Mouse (Mus musculus): Measurements from ENCODE around the gene 1190002N15Rik. TPM values are rescaled to one million over a fixed set of nuclear protein-coding genes. Genes with fewer than 3 reads are reported as not detected.

The 1190002N15Rik gene
- total and polyA plus RNA-seq, 3 experiments = 10.8 to 31.7 (median 25.9) TPM

DNA sequence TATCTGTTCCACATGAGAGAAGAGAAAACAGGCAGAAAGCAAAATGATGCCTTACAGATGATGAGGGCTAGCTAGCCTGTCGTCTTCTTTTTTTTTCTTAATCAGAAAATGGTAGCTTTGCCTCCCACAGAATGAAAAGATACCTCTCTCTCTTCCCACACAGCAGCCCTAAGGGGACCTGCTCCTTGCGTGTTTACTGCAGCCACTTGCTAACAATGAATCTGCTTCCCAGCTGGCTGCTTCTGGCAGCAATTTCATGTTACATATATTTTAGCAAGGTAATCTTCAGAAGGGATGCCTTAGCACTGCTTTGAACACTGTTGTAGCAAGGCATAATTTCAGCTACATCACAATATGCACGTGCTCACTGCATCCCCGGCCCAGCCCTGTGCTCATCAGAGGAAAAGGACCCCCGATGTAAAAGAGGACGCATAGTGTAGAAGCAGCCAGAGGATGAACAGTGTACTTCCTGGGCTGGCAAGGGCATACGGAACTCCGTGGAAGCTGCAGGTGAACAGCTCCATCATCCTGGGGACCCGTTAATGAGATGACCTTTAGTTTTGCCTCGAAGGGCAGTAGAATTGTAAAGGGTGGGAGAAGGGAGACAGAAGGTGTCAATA is 64.8 kb downstream of the 1190002N15Rik start:
- no peak for DNase-seq
- H3K9ac ChIP-seq (ENCODE audit: low read depth, low read length) = no peak overlapping the region
- no peak overlapping the region for H3K27ac ChIP-seq
- H3K4me1 ChIP-seq (ENCODE audit: control insufficient read depth, insufficient read depth, low read length) = no peaks in the 10 kb centered on the region
- TF ChIP-seq CTCF (IDR thresholded peaks at IDR 0.05) (no peak), EP300 (IDR thresholded peaks at IDR 0.05; ENCODE audit: insufficient read depth, low read depth, low read length) (no peak), POLR2A (IDR thresholded peaks at IDR 0.05; ENCODE audit: insufficient read depth, low read depth, low read length) (no peak)
- no peak overlapping the region for H3K4me3 ChIP-seq
- intact Hi-C loops (cut with DNase I) = no loop called here
- no peaks in the 10 kb centered on the region for H3K36me3 ChIP-seq (ENCODE audit: control insufficient read depth, insufficient read depth, low read length)
- H3K79me2 ChIP-seq (replicated peaks; ENCODE audit: control insufficient read depth, insufficient read depth, low read length) = no peaks in the 10 kb centered on the region
- 69% methylated on average over 10 of the region's 10 CpGs for WGBS
- H3K27me3 ChIP-seq (ENCODE audit: control insufficient read depth, insufficient read depth, low read length) = no peaks in the 10 kb centered on the region

DNA sequence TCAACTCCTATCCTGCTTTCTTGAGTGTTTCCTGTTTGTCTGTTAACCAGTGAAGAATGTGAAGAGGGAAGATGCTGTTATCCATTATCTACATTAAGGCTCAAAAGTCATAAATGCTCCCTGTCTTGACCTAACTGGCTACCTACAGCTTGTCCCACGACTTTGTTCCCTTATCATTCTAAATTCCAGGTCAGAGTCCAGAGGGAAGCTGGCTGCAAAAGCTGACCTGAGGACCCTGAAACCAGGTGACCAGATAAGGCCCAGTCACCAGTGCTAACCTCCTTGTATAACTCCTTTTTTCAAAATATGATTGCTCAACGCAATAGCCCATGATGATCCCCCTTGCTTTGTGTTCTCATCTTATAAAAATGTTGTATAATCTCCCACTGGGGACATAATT is 66.4 kb downstream of the 1190002N15Rik start:
- no peak overlapping the region for H3K4me3 ChIP-seq
- no peak overlapping the region for H3K27ac ChIP-seq
- no peaks in the 10 kb centered on the region for H3K27me3 ChIP-seq (ENCODE audit: control insufficient read depth, insufficient read depth, low read length)
- intact Hi-C loops (cut with DNase I) = no loop called here
- 41% methylated on average over 2 of the region's 2 CpGs for WGBS
- H3K9ac ChIP-seq (ENCODE audit: low read depth, low read length) = no peak overlapping the region
- TF ChIP-seq POLR2A (IDR thresholded peaks at IDR 0.05; ENCODE audit: insufficient read depth, low read depth, low read length) = no peak
- TF ChIP-seq CTCF (IDR thresholded peaks at IDR 0.05) = no peak
- no peaks in the 10 kb centered on the region for H3K79me2 ChIP-seq (replicated peaks; ENCODE audit: control insufficient read depth, insufficient read depth, low read length)
- H3K36me3 ChIP-seq (ENCODE audit: control insufficient read depth, insufficient read depth, low read length) = no peaks in the 10 kb centered on the region
- no peaks in the 10 kb centered on the region for H3K4me1 ChIP-seq (ENCODE audit: control insufficient read depth, insufficient read depth, low read length)
- DNase-seq = no peak

Other genes starting within 250 kb of the 1190002N15Rik start
- gene Slc9a9, start 131.8 kb upstream of the 1190002N15Rik start, total RNA-seq (2021) = 1 to 10 TPM; 1.9 to 2.2 TPM
- 2.0 and 2.8 TPM in 2 replicates for gene Slc9a9, start 131.8 kb upstream of the 1190002N15Rik start, polyA plus RNA-seq (2012; rRNA removed)

All from heart, adult 2 months (tissue).